Mouse (Mus musculus): ENCODE measurements around the gene Gpr141. TPM values are rescaled to one million over a fixed set of nuclear protein-coding genes. Genes with fewer than 3 reads are reported as not detected.
A peak's percentile ranks its signal among the peaks of the same experiment; 100 is the strongest.

Gene Gpr141
- polyA plus RNA-seq, 1 experiment from 2014 or later, result 0.47 TPM

DNA sequence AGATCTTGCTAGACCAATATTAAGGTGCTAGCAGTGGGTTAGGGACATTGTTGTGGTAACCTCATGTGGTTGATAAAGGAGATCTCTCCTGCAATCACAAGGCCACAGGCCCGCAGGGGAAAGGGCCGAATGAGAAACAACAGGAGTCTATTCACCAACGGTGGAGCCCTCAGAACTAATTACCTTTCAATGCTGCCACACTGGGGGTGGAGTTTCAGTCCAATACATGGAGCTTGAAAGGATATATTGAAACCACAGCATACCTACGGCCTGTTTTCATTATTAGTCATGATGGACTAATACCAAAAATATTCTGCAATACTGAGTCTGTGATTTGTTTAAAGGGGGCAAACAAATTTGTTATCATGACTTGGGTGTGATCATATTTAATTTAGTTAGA, 120.3 kb downstream of the Gpr141 start:
- H3K4me2 ChIP-seq (ENCODE audit: low read depth, low read length), result no peak overlapping the region
- H3K36me3 ChIP-seq (ENCODE audit: control insufficient read depth, insufficient read depth, low read length), result no peaks in the 10 kb centered on the region
- H3K4me3 ChIP-seq (ENCODE audit: low read depth, low read length), result no peak overlapping the region
- 35% methylated on average over 4 of the region's 4 CpGs for WGBS
- DNase-seq (ENCODE audit: low spot score) (no peak), ATAC-seq (ENCODE audit: low read depth) (no peak)
- no peaks in the 10 kb centered on the region for H3K4me1 ChIP-seq (ENCODE audit: control insufficient read depth, insufficient read depth, low read length)
- no peaks in the 10 kb centered on the region for H3K9me3 ChIP-seq (ENCODE audit: control insufficient read depth, low read length)
- no peaks in the 10 kb centered on the region for H3K27me3 ChIP-seq (replicated peaks; ENCODE audit: control insufficient read depth, insufficient read depth, low read length)
- no peak overlapping the region for H3K9ac ChIP-seq (ENCODE audit: low read depth, low read length)
- no peak overlapping the region for H3K27ac ChIP-seq (replicated peaks; ENCODE audit: low read depth, low read length)

DNA sequence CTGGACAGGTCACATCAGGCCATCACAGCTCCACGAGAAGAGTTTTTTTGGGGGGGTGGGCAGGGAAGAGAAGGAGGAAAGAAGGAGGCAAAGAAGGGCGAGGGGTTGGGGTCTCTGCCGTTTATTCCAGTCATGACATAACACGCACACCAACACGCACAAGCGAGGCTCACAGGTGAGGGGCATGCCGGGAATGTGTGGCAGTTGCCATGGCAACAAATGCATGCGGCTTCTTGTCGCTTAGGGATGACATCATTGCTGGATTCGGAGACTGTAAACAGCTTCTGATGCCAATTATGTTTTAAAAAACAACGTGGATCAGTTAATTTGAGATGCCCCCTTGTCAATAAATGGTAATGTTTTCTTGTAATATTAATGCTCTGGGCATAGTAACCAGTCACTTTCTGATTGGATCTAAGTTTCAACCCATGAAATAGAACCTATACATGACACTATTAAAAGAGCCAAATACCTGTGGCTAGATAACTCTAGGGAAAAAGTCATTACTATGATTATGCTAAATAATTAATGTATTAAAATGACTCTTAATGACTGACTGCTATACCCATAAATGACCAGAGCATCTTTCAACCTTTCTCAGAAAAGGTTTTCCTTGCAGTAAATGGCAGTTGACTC, 122.5 kb downstream of the Gpr141 start:
- Histone ChIP-seq H3K9ac (ENCODE audit: low read depth, low read length) (no peak overlapping the region), H3K27ac (replicated peaks; ENCODE audit: low read depth, low read length) (no peak overlapping the region), H3K4me2 (ENCODE audit: low read depth, low read length) (no peak overlapping the region), H3K27me3 (replicated peaks; ENCODE audit: control insufficient read depth, insufficient read depth, low read length) (peaks cover 8% of the 10 kb centered on the region; the same call in 1 of the 2 replicates), H3K9me3 (ENCODE audit: control insufficient read depth, low read length) (no peaks in the 10 kb centered on the region), H3K4me1 (ENCODE audit: control insufficient read depth, insufficient read depth, low read length) (no peaks in the 10 kb centered on the region), H3K36me3 (ENCODE audit: control insufficient read depth, insufficient read depth, low read length) (no peaks in the 10 kb centered on the region), H3K4me3 (ENCODE audit: low read depth, low read length) (no peak overlapping the region)
- WGBS, result 70% methylated on average over 11 of the region's 11 CpGs
- ATAC-seq (ENCODE audit: low read depth) (no peak), DNase-seq (ENCODE audit: low spot score) (peak; percentile 24)

DNA sequence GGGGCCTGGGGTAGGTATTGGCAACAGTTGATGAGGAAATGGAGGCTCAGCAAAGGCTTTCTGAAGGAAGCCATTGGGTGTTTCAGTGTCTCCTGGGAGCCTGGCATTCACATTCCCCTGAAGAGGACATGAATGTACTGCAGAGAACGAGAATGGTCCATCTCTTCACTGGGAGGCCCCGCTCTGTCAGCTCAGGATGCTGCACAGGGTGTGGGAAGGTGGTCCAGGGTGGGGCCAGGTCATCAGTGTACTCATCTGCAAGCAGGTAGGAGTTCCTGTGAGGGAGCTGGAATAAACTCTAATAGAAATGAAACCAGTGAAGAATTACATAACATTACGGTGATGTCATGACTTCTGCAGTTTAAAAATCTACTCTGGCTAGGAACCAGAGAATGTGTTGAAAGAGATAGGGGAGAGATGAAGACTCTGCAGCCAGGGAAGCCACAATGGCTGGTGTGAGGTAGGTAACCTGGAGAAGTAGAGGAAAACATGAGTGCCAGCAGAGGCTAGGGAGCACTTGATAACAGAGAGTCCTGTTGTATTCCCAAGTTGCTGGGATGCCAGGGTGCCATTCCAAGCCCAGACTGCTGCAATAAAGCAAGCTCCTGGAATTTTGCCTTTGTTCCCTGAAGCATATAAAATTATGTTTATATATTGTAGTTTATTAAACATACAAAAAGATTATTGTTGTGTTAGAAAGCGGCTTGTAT, 123.2 kb downstream of the Gpr141 start:
- Histone ChIP-seq H3K4me1 (ENCODE audit: control insufficient read depth, insufficient read depth, low read length) (no peaks in the 10 kb centered on the region), H3K36me3 (ENCODE audit: control insufficient read depth, insufficient read depth, low read length) (no peaks in the 10 kb centered on the region), H3K9me3 (ENCODE audit: control insufficient read depth, low read length) (no peaks in the 10 kb centered on the region), H3K9ac (ENCODE audit: low read depth, low read length) (no peak overlapping the region), H3K27me3 (replicated peaks; ENCODE audit: control insufficient read depth, insufficient read depth, low read length) (peaks cover 8% of the 10 kb centered on the region; the same call in 1 of the 2 replicates), H3K4me2 (ENCODE audit: low read depth, low read length) (no peak overlapping the region), H3K27ac (replicated peaks; ENCODE audit: low read depth, low read length) (no peak overlapping the region), H3K4me3 (ENCODE audit: low read depth, low read length) (no peak overlapping the region)
- WGBS, result 84% methylated on average over 4 of the region's 4 CpGs
- ATAC-seq (ENCODE audit: low read depth) (no peak), DNase-seq (ENCODE audit: low spot score) (no peak)

Other genes starting within 250 kb of the Gpr141 start
- gene Epdr1, start 204.3 kb downstream of the Gpr141 start, polyA plus RNA-seq (2014; fragmentation: Nextera tagmentation; extraction: Ambion mirVana), result 36.9 and 39.4 TPM in 2 replicates
- 20.8 and 25.6 TPM in 2 replicates for gene Sfrp4, start 201.2 kb downstream of the Gpr141 start, polyA plus RNA-seq (2014; fragmentation: Nextera tagmentation; extraction: Ambion mirVana)
- not detected in 2 replicates for gene Nme8, start 126.5 kb downstream of the Gpr141 start, polyA plus RNA-seq (2014; fragmentation: Nextera tagmentation; extraction: Ambion mirVana)

Data from embryonic facial prominence, embryonic 14.5 days (tissue).